Mouse (Mus musculus) heart, postnatal 4 days (tissue): ENCODE data around the gene Brpf1. TPM values are rescaled to one million over a fixed set of nuclear protein-coding genes. Genes with fewer than 3 reads are reported as not detected.

Experiments
- DNase-seq: peaks from one replicate; pipeline ENCODE4 v3.0.0; 2021
- total RNA-seq, 2 experiments: library from RNA; stranded (reverse); gene quantifications; 2 replicates each; pipeline ENCODE4 v1.2.3; 2021

The Brpf1 gene
- total RNA-seq, 2 experiments from 2014 or later: 21.8 to 23.8 TPM

- DNase-seq: no peak
Observed at GRCm38 (mm10) chr6:113361476-113361875, 54.5 kb downstream of the Brpf1 start.

GRCm38 (mm10) chr6:113362241-113362640, 55.3 kb downstream of the Brpf1 start:
- no peak for DNase-seq

GRCm38 (mm10) chr6:113364518-113365135, 57.7 kb downstream of the Brpf1 start:
- DNase-seq: no peak

- DNase-seq: no peak
Observed at GRCm38 (mm10) chr6:113366639-113367038, 59.7 kb downstream of the Brpf1 start.

- no peak for DNase-seq
Observed at GRCm38 (mm10) chr6:113367574-113367973, 60.6 kb downstream of the Brpf1 start.

- no peak for DNase-seq
Observed at GRCm38 (mm10) chr6:113368124-113368523, 61.2 kb downstream of the Brpf1 start.

GRCm38 (mm10) chr6:113368577-113368976, 61.6 kb downstream of the Brpf1 start:
- DNase-seq: no peak

- no peak for DNase-seq
Observed at GRCm38 (mm10) chr6:113370194-113370929, 63.4 kb downstream of the Brpf1 start.

- DNase-seq: no peak
Observed at GRCm38 (mm10) chr6:113373491-113373890, 66.6 kb downstream of the Brpf1 start.

Other genes starting within 250 kb of the Brpf1 start
- 10 to 100 TPM; 90.1 to 91.8 TPM for gene Setd5, start 229.8 kb upstream of the Brpf1 start, total RNA-seq
- gene Lhfpl4, start 111.8 kb upstream of the Brpf1 start, total RNA-seq: under 1 TPM; 0.50 to 0.61 TPM
- gene Mtmr14, start 69.3 kb upstream of the Brpf1 start, total RNA-seq: 10 to 100 TPM; 12.2 to 12.8 TPM
- not detected for gene Cpne9, start 24.8 kb upstream of the Brpf1 start, total RNA-seq
- 1 to 10 TPM; 5.2 to 6.2 TPM for gene Ogg1, start 19.8 kb downstream of the Brpf1 start, total RNA-seq
- 10 to 100 TPM; 73.5 to 73.7 TPM for gene Camk1, start 36.8 kb downstream of the Brpf1 start, total RNA-seq
- 10 to 100 TPM; 23.8 to 26.0 TPM for gene Tada3, start 70.7 kb downstream of the Brpf1 start, total RNA-seq
- 100 to 1,000 TPM; 142 to 143 TPM for gene Arpc4, start 71.0 kb downstream of the Brpf1 start, total RNA-seq
- gene Ttll3, start 82.1 kb downstream of the Brpf1 start, total RNA-seq: 1 to 10 TPM; 1.7 to 2.7 TPM
- gene Rpusd3, start 112.2 kb downstream of the Brpf1 start, total RNA-seq: 1 to 10 TPM; 7.1 to 7.9 TPM
- gene Cidec, start 128.6 kb downstream of the Brpf1 start, total RNA-seq: 1 to 10 TPM; 1.8 to 2.3 TPM
- 10 to 100 TPM; 28.3 to 34.7 TPM for gene Jagn1, start 135.4 kb downstream of the Brpf1 start, total RNA-seq
- 1 to 10 TPM; 1.1 to 1.3 TPM for gene Il17re, start 151.3 kb downstream of the Brpf1 start, total RNA-seq
- 10 to 100 TPM in 1 of 2 experiments, 1 to 10 TPM in 1; 7.9 to 10.2 TPM for gene Il17rc, start 164.3 kb downstream of the Brpf1 start, total RNA-seq
- 10 to 100 TPM; 34.6 to 41.5 TPM for gene Creld1, start 176.2 kb downstream of the Brpf1 start, total RNA-seq
- gene Prrt3, start 194.8 kb downstream of the Brpf1 start, total RNA-seq: not detected
- 10 to 100 TPM; 61.9 to 63.6 TPM for gene Emc3, start 224.5 kb downstream of the Brpf1 start, total RNA-seq
- gene Fancd2, start 224.5 kb downstream of the Brpf1 start, total RNA-seq: 10 to 100 TPM in 1 of 2 experiments, 1 to 10 TPM in 1; 7.9 to 10.2 TPM